Mouse (Mus musculus): ENCODE data around the gene Me1.

Gene Me1

DNA sequence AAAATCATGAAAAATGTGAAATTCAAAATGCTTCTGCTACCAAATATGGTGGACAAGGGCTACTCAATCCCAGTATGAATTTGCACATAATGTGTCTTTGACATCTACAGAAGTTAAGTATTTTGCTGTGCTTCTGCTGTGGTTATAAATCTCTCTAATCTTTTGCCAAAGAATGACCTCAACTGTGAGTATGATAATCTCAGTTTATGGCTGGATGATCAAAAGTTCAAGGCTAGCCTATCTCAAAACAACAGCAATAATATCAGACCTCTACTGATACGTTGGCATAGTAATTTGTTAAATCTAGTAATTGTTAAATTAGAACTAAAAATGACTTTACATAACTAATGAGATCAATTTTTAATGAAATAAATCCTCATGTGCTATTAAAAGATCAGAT is 80.0 kb downstream of the Me1 start:
- in situ Hi-C loops (cut with MboI; ENCODE audit: low sequenced_read_pairs), result no loop called here

DNA sequence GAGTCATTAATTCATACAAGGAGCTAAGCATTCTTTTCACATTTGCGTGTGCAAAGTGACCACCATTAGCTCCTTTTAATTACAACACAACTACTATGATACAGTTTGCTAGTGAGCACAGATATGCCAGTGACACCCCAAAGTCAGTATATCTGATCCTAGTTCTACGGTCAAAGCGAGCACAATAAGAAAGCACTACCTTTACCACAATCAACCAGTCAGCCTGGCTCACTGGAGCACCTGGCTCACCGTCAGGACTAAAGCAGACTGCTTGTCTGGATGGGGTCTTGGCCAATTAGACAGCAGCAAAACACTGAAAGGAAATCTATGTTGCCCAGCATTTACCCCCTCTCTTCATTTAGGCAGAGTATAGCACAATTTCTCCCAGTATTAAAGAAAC is 83.7 kb downstream of the Me1 start:
- in situ Hi-C loops (cut with MboI; ENCODE audit: low sequenced_read_pairs), result no loop called here

DNA sequence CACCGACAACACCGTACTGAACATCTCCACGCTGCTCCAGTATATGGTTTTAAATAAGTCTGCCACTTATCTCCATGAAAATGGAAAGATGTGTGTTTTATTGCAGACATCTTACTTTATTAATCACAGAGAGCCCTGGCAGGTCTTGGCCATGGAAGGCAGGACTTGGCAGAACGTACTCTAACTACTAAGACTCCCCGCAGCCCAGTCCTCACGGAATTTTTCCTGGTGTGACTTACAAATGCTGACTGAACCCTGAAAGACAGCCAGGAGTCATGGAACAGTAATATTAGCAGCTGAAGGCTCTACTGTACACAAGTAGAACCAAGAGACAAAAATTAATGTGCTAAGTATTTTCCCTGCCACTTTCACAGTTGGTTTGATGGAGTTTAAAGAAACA is 90.0 kb downstream of the Me1 start:
- in situ Hi-C loops (cut with MboI; ENCODE audit: low sequenced_read_pairs), result no loop called here

DNA sequence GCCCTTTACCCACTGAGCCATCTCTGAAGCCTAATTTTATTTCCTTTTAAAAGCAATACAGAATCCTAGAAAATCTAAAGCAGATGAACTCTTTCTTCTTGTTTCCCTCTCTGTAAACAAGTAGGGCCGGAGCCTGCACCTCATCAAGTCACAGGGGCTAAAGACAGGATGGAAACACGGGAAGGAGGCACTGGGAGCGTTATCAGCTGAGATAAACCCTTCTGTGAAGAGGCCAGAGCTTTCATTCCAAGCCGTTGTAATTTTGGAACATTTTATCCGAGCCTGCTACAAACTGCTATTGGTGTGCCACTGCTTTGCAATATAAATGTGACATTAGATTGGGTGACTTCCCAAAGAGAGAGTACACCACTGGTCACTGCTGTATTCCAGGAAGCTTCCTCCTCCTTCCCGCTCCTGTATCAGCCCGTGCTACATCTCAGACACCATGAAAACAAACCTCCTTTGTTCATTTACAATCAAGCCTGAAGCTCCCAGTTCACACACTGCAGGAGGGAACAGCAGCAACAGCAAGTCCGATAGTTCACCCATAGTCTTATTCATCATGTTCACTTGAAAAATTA is 95.9 kb downstream of the Me1 start:
- in situ Hi-C loops (cut with MboI; ENCODE audit: low sequenced_read_pairs), result loop anchor here (10.0 kb wide), 1 partner anchor 145 kb away; the partner anchor contains the start of gene Prss35

DNA sequence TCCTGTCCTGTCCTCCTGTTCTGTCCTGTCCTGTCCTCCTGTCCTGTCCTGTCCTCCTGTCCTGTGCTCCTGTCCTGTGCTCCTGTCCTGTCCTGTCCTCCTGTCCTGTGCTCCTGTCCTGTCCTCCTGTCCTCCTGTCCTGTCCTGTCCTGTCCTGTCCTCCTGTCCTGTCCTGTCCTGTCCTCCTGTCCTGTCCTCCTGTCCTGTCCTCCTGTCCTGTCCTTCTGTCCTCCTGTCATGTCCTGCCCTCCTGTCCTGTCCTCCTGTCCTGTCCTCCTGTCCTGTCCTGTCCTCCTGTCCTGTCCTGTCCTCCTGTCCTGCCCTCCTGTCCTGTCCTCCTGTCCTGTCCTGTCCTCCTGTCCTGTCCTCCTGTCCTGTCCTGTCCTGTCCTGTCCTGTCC is 98.8 kb downstream of the Me1 start:
- in situ Hi-C loops (cut with MboI; ENCODE audit: low sequenced_read_pairs), result loop anchor here (10.0 kb wide), 1 partner anchor 148 kb away; the partner anchor contains the start of gene Prss35

DNA sequence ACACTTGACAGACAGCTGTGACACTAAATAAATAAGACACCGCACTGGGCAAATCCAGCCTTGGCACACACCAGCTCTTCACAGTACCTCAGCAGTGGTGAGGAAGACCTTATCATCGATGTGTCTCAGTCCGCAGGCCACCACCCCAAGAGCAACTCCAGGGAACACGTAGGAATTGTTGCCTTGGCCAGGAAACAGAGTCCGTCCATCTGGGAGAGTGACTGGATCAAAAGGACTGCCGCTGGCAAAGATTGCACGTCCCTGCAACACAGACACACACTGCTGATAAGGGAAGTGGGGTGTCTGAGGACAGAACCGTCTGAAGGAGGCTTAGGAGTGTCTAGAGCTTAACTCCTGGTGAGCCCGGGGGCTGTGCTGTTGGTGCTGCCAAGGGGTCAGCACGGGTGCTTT is 101.4 kb downstream of the Me1 start:
- in situ Hi-C loops (cut with MboI; ENCODE audit: low sequenced_read_pairs), result loop anchor here (10.0 kb wide), 1 partner anchor 150 kb away; the partner anchor contains the start of gene Prss35

DNA sequence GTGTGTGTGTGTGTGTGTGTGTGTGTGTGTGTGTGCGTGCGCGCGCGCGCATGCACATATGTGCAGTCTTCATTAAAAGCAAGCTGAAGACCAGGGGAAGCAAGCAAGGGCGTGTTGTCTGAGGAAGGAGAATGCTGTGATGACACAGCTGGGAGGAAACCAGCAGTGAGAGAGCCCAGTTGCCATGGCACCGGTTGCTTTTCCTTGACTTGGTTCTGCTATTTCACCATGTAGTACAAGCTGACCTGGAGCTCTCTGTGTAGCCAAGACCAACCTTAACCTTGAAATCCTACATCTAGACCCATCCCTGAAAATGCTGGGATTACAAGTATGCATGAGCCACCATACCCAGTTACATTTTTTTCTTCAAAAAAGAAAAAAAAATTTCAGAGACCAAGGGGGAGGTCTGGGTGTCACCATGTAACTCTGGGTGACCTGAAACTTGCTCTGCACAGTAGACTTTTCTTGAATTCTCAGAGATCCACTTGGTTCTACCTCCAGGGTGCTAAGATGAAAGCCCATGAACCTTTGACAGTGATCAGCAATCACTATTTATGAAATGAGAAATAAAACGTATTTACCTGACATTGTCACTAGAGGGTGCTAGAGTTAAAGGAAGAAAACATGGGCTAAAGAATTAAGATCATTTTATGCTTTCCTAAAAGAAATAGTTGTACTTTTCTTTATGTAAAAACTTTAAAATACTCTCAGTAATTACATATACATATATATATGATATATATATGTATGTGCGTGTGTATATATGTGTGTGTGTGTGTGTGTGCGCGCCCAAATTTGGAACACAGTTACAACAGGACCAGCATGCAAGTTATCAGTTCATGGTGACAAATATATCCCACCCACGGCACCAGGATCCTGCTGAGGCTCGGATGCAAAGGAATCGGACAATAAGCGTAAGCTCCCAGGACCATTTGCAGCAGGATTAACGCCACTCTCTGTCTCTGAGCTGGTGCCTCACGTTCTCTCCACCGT is 102.8 kb downstream of the Me1 start:
- in situ Hi-C loops (cut with MboI; ENCODE audit: low sequenced_read_pairs), result loop anchor here (10.0 kb wide), 1 partner anchor 152 kb away; the partner anchor contains the start of gene Prss35

DNA sequence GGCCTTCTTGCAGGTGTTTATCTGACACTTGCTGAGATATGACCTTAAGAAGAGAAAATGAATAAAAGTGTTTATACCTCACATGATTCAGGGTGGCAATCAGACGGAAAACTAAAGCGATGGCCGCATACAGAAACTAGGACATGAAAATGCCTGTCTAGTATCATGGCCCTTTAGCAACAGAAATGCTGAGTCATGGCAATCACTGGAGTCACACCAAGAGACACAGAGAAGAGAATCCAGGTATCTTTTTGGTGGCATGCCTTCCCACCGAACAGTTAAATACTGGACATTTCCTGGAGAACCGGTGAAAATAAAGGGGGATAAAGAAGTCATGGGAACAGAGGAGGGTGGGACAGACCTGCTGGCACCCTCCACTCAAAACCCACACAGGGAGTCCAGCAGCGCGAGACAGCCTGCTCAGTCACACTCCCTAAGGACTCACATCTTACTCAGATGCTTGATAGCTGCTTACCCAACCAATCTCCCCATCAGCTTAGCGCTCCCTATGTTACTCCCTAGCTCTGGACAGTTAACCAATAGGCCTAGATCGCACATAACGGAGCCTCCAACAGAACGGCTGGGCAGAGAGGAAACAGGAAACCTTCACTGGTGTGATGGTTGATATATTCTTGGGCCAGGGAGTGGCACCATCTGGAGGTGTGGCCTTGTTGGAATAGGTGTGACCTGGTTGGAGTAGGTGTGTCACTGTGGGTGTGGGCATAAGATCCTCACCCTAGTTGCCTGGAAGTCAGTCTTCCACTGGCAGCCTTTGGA is 108.5 kb downstream of the Me1 start:
- in situ Hi-C loops (cut with MboI; ENCODE audit: low sequenced_read_pairs), result no loop called here

DNA sequence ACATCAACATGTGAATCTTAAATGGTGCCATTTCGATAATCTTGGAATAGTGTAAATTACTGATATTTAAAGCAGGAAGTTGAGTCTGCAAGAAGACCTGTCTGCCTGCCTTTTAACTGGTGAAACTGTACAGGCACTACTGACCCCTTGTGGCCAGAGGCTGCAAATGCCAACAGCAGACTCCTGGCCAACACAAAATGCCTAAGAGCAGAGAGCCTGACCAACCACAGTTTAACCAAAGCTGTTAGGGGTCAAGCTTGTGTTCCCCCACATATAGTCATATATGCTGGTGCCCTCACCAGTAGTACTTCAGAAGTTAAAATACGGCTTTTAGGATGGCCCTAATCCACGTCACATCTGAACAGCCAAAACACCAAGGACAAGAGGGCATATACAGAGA is 112.0 kb downstream of the Me1 start:
- in situ Hi-C loops (cut with MboI; ENCODE audit: low sequenced_read_pairs), result no loop called here

DNA sequence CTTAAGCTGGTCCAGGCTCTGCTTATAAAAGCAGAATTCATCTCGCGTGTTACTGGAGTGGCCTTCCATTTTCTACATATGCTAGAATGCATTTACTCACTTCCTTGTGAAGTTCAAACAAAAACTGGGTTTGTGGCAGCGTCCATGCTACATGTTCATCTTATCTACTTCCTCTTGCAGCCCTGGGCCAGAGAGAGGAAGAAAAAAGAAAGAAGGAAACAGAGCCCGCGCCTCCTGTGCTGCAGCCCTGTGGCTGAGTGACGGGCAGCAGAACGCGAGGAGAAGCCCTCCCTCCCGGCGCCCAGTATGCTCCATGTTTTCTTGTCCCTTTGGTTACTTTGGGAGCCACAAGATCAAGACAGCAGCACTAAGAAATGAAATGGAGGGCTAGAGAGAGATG is 116.1 kb downstream of the Me1 start:
- in situ Hi-C loops (cut with MboI; ENCODE audit: low sequenced_read_pairs), result loop anchor here (10.0 kb wide), 1 partner anchor 115 kb away; the partner anchor contains the start of genes Dop1a and Ube2cbp

DNA sequence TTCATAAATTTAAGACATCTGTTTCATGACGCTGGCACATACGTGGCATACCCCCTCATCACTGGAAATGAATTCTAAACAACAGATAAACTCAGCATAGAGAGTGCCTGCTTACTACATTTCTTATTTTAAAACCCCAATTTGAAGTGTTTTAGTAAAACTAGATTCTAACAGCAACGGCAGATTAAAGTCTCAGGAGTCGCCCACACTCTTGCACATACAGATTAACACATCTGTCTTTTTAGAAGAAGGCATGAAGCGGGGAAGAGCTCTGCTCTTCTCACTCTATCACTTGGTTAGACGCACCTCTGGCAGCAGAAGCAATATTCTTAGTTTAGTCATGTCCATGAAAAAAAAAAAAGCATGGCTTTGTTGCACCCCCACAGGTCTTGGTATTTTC is 120.6 kb downstream of the Me1 start:
- in situ Hi-C loops (cut with MboI; ENCODE audit: low sequenced_read_pairs), result loop anchor here (10.0 kb wide), 1 partner anchor 110 kb away; the partner anchor contains the start of genes Dop1a and Ube2cbp

DNA sequence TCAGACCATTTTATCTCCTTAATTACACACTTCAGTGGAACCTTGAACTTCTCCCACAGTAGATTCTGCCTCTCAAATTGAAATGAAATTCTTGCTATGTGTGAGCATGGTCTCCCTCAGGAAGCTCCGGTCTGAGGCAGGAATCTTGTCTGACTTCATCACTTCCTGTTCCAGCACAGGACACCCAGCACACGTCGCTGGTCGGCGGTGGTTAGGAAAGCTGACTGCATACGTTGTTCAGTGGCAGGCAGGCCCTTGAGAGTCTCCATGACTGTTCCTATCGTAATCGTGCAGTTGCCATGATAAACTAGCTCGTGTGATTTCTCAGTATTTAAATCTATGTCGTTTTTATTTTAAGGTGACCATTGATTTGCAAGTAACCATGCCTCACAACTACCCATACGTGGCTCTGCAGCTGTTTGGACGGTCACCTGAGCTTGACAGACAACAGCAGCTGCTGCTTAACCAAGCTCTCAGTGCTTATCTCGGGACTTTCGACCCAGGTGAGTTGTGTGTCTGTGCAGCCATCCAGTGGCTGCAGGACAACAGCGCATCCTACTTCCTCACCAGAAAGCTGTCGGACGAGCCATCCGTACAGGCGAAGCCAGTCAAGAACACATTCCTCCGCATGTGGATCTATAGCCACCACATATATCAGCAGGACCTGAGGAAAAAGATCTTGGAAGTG is 122.0 kb downstream of the Me1 start:
- in situ Hi-C loops (cut with MboI; ENCODE audit: low sequenced_read_pairs), result loop anchor here (10.0 kb wide), 1 partner anchor 109 kb away; the partner anchor contains the start of genes Dop1a and Ube2cbp

DNA sequence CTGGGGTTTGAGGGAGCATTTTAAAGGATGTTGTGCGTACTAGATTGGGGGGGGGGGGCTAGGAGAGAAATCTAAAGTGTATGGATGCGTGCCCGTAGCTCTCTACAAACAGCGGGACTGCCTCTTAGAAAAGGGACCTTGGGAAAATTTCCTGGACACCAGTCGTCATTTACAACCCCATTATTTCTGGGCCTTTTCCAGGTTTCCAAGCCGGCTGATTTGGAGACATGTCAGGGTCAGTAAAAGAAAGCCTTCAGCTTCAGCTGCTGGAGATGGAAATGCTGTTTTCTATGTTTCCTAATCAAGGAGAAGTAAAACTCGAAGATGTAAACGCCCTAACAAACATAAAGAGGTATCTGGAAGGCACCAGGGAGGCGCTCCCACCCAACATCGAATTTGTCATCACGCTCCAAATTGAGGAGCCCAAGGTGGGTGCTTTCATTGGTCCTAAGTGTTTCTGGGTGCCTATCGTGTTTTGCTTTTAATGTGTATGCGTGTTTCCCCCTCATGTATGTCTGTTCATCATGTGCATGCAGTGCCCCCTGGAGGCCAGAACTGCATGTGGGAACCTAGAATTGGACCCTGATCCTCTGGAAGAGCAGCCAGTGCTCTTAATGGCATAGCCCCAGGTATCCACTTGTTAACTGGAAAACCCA is 123.0 kb downstream of the Me1 start:
- in situ Hi-C loops (cut with MboI; ENCODE audit: low sequenced_read_pairs), result loop anchor here (10.0 kb wide), 1 partner anchor 108 kb away; the partner anchor contains the start of genes Dop1a and Ube2cbp

DNA sequence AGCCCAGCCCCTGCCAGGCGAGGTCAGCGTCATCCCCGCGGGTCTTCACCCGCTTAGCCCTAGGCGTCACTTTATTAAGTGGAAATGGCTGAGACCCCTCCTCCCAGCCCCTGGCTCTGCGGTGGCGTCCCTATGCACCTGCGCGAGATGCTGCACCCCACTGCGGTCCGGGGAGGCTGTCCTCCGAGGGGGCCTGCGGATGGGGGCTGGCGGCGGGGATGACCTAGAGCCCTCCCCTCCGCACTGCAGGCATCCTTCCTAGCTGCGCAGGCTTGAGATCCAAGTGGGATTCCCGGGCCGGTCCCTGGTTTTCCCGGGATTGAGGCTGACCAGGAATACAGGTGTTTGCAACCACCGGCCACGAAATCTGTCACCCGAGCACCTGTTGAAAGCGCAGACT is 123.6 kb downstream of the Me1 start:
- in situ Hi-C loops (cut with MboI; ENCODE audit: low sequenced_read_pairs), result loop anchor here (10.0 kb wide), 1 partner anchor 107 kb away; the partner anchor contains the start of genes Dop1a and Ube2cbp

DNA sequence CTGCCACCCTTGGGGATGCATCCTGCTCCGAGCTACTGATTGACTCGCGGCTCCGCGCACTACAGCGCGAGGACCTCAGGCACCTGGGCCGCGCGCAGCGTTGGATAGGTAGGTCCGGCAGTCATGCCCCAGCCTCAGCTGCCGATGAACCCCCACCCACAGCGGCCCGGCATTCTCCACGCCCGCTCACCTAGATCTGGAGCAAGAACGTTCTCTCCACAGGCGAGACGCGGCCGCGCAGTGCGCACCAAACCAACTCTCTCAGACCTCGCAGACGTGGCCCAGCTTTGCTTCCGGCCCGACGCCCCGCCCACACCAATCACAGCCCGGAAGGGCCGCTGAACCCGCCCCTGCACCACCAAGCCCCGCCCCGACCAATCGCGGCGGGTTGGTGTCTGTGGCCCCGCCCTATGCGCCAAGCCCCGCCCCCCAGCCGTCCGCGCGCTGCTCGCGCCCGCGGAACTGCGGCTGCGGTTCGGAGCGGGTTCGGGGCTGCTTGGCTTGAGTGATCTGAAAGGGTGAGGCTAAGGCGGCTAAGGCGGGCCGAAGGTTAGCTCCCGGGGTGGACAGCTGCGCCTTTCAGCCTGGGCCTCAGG is 124.1 kb downstream of the Me1 start, which contains the start of the genes Pgm3 and Rwdd2a:
Gene Pgm3 (minus strand): TSS at position 303 of the 596 bp plus-strand sequence.
Gene Rwdd2a (plus strand): TSS at position 452 of the 596 bp plus-strand sequence.
- in situ Hi-C loops (cut with MboI; ENCODE audit: low sequenced_read_pairs), result loop anchor here (10.0 kb wide), 1 partner anchor 107 kb away; the partner anchor contains the start of genes Dop1a and Ube2cbp

DNA sequence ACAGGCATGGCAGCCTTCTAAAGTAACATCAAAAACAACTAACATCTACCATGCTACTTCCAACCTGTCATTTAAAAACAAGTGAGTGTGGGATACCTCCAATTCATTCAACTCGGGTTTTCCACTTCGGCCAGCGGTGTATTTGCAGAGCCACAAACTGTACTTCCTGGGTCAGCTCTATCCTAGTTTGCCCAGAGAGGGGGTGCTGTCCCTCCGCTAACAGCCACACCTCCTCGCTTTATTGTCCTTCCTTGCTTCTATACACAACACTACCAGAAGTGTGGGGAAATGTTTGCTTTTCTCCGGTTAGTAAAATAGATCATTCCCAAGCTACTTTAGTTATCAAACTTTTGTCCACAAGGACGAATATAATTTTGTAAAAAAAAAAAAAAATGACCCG is 124.8 kb downstream of the Me1 start:
- in situ Hi-C loops (cut with MboI; ENCODE audit: low sequenced_read_pairs), result loop anchor here (10.0 kb wide), 1 partner anchor 106 kb away; the partner anchor contains the start of genes Dop1a and Ube2cbp

DNA sequence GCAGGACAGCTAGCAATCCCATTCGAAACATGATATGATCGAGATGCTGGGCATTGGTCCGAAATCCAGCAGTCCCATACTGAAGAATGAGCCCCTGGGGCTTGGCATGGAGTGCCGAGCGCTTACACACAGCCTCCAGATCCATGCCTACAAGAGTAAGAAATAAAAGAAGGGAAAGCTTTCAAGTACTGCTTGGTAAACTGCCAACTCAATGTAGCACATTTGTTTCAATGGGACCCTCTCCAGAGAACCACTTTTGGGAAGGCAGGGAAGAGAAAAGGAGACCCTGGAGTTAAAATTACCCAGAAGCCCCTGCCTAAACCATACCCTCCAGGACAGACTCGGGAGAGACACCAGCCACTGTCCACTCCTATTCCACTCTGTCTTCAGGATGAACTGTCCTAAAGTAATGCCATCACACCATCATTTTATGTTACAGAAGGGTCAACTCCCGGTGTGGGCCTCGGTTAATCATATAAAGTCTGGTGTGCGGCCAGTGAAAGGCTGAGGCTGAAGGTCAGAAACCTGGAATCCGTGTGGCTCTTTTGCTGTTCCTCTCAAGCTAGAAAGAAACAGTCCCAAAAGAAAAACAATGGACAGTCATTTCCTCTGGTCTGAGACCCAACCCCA is 125.4 kb downstream of the Me1 start:
- in situ Hi-C loops (cut with MboI; ENCODE audit: low sequenced_read_pairs), result loop anchor here (10.0 kb wide), 1 partner anchor 106 kb away; the partner anchor contains the start of genes Dop1a and Ube2cbp

DNA sequence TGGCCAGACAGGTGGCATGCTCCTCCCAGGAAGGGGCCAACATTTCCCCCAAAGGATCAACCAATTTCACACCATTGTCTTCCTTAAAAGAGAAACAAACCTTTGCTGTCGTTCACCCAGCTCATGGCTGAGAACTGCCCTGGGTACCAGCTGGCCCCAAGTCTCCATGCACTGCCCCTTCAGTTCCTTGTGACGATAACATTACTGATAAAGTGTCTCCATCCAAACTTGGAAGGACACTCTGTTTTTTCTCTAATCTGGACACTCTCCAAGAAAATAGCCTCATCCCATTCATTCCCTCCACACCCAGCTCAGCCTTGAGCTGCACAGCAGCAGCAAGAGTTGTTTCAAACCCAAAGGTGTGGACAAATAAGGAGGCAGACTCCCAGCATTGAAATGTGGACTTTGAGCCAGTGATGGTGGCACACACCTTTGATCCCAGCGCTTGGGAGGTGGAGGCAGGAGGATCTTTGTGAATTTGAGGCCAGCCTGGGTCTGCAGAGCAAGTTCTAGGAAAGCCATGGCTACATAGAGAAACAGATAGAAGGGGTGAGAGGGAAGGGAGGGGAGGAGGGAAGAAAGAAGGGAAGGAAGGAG is 126.3 kb downstream of the Me1 start:
- in situ Hi-C loops (cut with MboI; ENCODE audit: low sequenced_read_pairs), result no loop called here

Data from CH12F3 (cell line).